Mouse (Mus musculus) layer of hippocampus, adult 6 months (tissue): ENCODE results near the gene Lamb2. TPM values are rescaled to one million over a fixed set of nuclear protein-coding genes. Genes with fewer than 3 reads are reported as not detected.

Experiments used
- long read RNA-seq, 2 experiments: library from polyadenylated mRNA; unstranded; transcript quantifications; one replicate each; pipeline ENCODE4 v2.0.0; 2019 to 2020
- polyA plus RNA-seq: library from polyadenylated mRNA; unstranded; fragments of <200 nt; fragmentation: Nextera tagmentation; gene quantifications from 2 replicates; pipeline ENCODE4 v1.2.3, GENCODE M21; 2021

The Lamb2 gene
- polyA plus RNA-seq, result 5.4 and 5.7 TPM in 2 replicates
- long read RNA-seq, experiment 1, full-length matches to known transcripts, result 1 of 12 reads
- long read RNA-seq, experiment 1, partial matches to known transcripts, result 10 of 12 reads
- long read RNA-seq, experiment 1, other reads (novel, unspliced or antisense), result 1 of 12 reads
- long read RNA-seq, experiment 2, full-length matches to known transcripts, result 14 of 38 reads
- long read RNA-seq, experiment 2, partial matches to known transcripts, result 14 of 38 reads
- long read RNA-seq, experiment 2, other reads (novel, unspliced or antisense), result 10 of 38 reads

DNA sequence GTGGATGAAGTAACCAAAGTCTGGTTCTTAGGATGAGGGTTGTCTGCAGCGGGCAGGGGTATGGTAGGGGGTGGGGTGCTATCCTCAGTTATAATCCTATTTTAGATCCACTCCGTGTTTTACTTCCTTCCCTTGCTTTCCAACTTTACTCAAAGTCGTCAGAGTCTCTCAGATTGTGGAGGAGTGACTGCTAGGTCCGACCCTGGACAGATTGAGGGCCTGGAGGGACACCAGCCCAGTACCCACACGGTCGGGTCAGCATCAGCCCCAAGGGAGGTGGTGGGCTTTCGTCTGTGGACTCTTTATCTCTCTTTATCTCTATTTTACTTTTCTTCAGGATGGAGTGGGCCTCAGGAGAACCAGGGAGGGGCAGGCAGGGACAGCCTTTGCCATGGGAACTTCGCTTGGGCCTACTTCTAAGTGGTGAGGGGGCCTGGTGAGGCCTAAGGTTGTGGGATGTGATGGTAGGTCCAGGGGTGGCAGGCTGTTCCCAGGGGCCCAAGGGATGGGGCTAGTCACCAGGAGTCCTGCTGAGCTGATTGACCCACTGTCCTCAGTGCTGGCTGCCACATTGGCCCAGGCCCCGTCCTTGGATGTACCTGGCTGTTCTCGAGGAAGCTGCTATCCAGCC, at the start of gene Lamb2:
TSS of gene Lamb2 (plus strand) at position 16 of the 631 bp plus-strand sequence.

DNA sequence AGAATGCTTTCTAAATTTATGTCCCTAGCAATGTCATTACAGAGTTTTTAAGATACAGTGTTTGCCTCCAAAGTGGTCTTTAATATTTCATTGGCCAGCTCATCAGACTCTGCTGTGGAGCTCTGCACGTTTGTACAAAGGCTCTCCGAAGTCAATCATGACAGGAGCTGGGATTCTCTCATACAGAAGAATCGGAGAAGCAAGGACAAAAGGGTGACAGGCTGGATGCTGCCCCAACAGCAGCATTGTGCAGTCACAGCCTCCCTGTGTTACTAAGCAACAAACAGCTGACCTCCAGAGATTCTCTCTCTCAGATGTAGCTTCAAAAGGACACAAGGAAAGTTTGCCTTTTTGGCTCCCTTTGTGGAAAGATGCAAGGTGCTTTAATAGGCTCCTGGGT, 43.4 kb upstream of the Lamb2 start, which contains the start of gene BC048562:
TSS of gene BC048562 (plus strand) at position 301 of the 400 bp plus-strand sequence.

DNA sequence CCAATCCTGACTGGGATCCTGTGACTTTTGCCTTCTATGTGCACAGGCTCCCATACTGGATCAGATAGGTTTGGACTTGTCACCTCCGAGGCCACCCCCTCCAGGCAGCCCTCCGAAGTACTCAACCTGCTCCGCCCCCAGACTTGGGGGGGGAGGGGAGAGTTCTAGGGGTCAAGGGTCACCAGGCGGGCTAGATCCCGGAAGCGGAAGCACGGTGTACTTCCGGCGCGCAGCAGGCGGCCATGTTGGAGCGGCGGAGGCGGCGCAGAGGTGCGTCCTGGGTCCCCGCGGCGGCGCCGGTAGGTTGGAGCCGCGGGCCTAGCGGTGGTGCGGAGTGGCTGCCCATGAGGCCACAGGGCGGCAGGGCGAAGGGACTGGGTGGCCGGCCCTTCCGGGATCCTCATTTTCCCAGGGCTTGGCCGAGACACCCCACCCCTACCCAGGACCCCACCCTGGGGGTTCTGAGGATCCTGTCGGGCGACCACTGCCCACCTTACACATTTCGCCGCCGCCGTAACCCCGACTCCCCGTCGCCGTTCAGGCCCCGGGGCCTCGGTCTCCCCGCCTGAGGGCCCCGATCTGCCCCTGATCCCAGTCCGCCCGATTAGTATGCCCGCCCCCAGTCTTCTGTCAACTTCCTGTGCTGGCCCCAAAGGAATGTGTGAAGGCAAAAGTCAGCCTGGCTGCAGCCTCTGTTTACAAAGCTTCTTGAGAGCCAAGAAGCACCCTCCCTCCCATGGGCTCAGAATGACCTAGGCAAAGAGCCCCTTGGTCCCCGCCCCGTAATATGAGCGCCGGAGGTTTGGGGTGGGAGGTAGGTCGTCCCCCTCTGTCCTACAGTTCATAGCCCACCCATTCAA, 19.0 kb upstream of the Lamb2 start, which contains the start of gene Ccdc71:
TSS of gene Ccdc71 (plus strand) at position 209 of the 860 bp plus-strand sequence.

DNA sequence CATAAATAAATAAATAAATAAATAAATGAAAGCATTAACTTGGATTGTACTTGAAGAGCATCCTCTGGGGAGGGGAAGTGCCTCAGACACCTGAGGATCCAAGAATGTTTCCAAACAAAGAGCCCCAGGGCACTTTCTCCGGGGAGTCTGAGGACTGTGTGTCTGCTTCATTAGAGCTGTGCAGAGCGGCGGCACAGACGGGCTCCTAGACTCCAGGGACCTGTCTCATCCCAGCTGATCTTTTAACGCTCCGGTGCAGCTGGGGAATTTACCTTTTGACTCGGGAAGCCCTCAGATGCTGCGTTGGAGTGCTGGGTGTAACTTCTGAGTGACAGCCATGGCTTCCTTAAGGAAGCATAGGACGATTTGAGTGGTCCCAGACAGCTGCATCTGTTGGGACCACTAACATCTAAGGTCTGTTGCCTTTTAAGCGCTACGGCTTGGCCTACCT, 18.3 kb upstream of the Lamb2 start, which contains the start of gene Klhdc8b:
TSS of gene Klhdc8b (minus strand) at position 401 of the 451 bp plus-strand sequence.

DNA sequence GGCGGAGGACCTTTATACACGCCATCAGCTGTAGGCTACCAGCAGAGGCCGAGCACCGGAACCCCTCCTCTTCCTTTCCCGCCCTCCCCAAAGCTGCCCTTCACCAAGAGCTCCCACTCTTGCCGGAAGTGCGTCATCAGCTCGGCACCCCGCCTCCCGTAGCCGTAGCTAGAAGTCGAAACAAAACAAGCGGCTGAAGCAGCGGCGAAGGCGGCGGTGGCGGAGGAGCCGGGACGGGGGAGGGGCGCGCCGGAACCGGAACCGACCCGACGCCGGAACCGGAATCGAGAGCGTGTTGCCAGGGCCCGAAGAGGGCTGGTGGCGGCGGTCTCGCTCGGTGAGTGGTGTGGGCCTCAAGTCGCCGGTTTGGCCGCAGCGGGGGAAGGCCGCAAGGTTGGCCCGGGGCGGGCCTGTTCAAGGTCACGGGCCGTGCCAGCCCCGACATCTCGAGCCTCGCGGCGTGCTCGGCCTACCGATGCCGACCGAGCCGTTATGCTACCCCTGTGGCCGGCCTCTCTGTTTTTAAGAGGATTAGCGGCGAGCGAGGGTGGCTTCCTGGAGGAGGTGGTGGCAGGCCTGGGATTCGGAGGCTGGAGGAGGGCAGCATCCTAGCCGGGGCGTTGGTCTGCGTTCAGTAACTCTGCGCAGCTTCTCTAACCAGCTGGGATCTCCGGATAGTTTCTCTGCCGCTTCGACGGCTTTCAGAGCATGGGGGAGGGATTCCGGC, 11.2 kb downstream of the Lamb2 start, which contains the start of gene Usp19:
TSS of gene Usp19 (plus strand) at position 44 of the 727 bp plus-strand sequence.

DNA sequence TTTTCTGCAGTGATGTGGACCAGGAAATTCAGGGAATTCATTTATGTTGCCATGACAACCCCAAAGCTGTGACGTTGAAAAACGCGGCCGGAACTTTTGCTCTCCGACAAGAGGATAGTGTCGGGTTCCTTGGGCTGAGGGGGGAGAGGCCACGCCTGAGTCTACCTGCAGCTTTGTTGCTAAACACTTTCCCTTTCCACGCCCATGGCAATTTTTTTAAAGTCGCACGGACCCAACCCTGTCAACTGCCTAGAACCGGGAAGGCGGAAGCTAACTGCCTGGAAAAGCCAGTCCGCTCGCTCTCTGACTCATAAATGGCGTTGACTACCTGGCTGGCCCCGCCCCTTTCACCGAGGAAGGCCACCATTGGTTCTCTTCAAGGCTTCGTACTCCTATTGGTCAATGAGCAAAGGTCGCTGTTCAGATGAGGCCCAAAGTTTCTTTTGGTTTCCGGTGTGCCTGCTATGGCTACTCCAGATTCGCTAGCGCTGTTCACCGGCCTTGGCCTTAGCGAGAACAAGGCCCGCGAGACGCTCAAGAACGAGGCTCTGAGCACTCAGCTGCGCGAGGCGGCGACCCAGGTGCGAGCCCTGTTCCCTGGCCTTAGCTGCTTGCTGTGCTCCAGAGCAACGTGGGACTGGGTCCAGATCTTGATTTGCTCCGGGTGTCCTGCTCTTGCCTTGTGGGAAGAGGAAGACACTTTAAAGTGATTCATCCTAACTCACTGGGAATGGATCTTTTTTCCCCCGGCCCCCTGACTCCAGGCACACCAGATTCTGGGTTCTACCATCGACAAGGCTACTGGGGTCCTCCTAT, 28.3 kb downstream of the Lamb2 start, which contains the start of gene Qars:
TSS of gene Qars (plus strand) at position 88 of the 816 bp plus-strand sequence.

DNA sequence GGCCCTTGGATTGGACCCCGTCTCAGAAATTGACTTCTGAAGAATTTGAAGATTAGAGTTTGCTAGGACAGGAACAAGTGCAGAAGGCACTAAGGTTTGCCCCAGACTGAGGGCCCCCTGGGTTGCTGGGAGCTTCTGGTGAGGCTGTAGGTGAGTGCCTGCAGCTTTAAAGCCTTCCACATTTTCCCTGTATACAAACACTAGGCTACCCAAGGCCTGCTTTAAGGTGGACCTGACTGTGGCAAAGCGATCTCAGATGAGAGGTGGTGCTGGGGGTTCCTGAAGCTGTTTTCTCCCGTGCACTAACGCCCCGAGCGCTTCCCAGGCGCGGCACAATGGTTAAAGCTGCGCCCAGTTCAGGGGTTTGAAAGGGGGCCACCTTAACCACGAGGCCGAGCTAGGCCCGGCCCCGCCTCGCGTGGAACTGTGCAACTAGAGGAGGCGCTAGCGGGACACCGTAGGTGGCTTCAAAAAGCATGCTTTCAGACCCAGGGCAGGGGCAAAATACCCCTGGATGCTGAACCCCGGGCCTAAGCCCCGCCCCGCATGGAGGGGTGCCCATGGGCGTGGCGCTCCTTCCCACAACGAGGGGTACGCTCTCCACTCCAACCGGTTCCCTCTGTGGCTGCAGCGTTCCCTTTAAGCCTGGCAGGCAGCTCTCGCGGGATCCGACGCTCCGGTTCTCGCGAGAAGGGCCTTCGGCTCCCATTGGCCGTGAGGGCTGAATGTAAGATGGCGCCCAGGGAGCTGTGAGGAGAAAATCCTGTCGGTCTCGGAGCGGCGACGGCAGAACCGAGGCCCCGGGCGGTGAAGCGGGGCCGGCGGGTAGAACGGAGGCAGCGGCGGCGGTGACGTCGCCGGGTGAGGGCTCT, 37.1 kb downstream of the Lamb2 start, which contains the start of gene Qrich1:
TSS of gene Qrich1 (plus strand) at position 427 of the 872 bp plus-strand sequence.

Other genes with a start within 250 kb of the Lamb2 start
- gene Dag1, start 215.8 kb upstream of the Lamb2 start, polyA plus RNA-seq, result 38.6 and 42.0 TPM in 2 replicates
- gene Nicn1, start 189.3 kb upstream of the Lamb2 start, polyA plus RNA-seq, result 136 and 139 TPM in 2 replicates
- gene Amt, start 182.9 kb upstream of the Lamb2 start, polyA plus RNA-seq, result 31.0 and 64.8 TPM in 2 replicates
- gene Rhoa, start 173.6 kb upstream of the Lamb2 start, polyA plus RNA-seq, result 127 TPM in 2 replicates
- gene Tcta, start 173.6 kb upstream of the Lamb2 start, polyA plus RNA-seq, result 46.6 and 47.4 TPM in 2 replicates
- gene Gpx1, start 140.8 kb upstream of the Lamb2 start, polyA plus RNA-seq, result 122 and 130 TPM in 2 replicates
- gene Usp4, start 131.9 kb upstream of the Lamb2 start, polyA plus RNA-seq, result 40.7 and 44.1 TPM in 2 replicates
- gene 1700102P08Rik, start 86.9 kb upstream of the Lamb2 start, polyA plus RNA-seq, result 0.15 and 0.29 TPM in 2 replicates
- 0.14 and 0.16 TPM in 2 replicates for gene Ccdc36, start 51.3 kb upstream of the Lamb2 start, polyA plus RNA-seq
- gene BC048562, start 43.3 kb upstream of the Lamb2 start, polyA plus RNA-seq, result not detected in 2 replicates
- 21.0 and 22.0 TPM in 2 replicates for gene Ccdc71, start 19.2 kb upstream of the Lamb2 start, polyA plus RNA-seq
- gene Klhdc8b, start 18.2 kb upstream of the Lamb2 start, polyA plus RNA-seq, result 15.7 and 17.0 TPM in 2 replicates
- gene Usp19, start 10.9 kb downstream of the Lamb2 start, polyA plus RNA-seq, result 14.2 and 15.2 TPM in 2 replicates
- 35.8 and 45.8 TPM in 2 replicates for gene Qars, start 28.0 kb downstream of the Lamb2 start, polyA plus RNA-seq
- 65.3 and 74.5 TPM in 2 replicates for gene Qrich1, start 37.1 kb downstream of the Lamb2 start, polyA plus RNA-seq
- gene Impdh2, start 80.5 kb downstream of the Lamb2 start, polyA plus RNA-seq, result 62.6 and 65.1 TPM in 2 replicates
- gene Ndufaf3, start 87.7 kb downstream of the Lamb2 start, polyA plus RNA-seq, result 175 and 180 TPM in 2 replicates
- 96.4 and 106 TPM in 2 replicates for gene Dalrd3, start 90.2 kb downstream of the Lamb2 start, polyA plus RNA-seq
- 58.6 and 60.9 TPM in 2 replicates for gene Wdr6, start 99.0 kb downstream of the Lamb2 start, polyA plus RNA-seq
- gene P4htm, start 117.9 kb downstream of the Lamb2 start, polyA plus RNA-seq, result 124 and 135 TPM in 2 replicates
- gene Arih2, start 169.7 kb downstream of the Lamb2 start, polyA plus RNA-seq, result 15.4 and 16.0 TPM in 2 replicates
- 6.9 and 8.5 TPM in 2 replicates for gene Slc25a20, start 182.4 kb downstream of the Lamb2 start, polyA plus RNA-seq
- gene Prkar2a, start 209.6 kb downstream of the Lamb2 start, polyA plus RNA-seq, result 5.7 and 6.8 TPM in 2 replicates